Comparison of ENCODE assay signal across 13 mouse cellular contexts in the genomic region with DNA sequence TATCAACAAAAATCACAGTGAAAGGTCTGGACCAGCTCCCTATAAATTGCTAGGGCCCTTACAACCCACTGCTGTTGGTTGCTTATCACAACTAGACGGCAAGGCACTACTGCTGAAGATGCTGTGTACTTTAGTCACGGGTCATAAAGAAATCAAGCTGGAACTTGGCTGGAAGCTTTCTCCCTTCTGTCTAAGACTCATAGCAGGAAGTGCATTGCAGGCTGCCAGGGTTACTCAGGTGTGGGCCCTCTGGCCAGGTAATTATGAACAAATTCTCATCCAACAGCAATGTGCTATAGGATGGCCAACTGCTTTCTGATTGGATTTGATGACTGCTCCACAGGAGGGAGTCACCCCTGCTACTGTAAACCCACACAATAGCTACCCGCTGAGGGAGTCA.
"Had no signal": no experiment of that assay in that cellular context is flagged by ENCODE, and none has a peak within 500 bp of the region (broad histone marks: within the 10 kb centered on the region; RNA-seq: fewer than 3 reads in every experiment).

No protein-coding gene starts in this region.

- H3K9me3 ChIP-seq: liver, embryonic 13.5 days; midbrain, embryonic 13.5 days; neural tube, embryonic 13.5 days had no signal

- H3K4me3 ChIP-seq: left cerebral cortex, adult 2 months; liver, embryonic 13.5 days; midbrain, embryonic 13.5 days; myocyte; neural tube, embryonic 13.5 days had no signal

- H3K9ac ChIP-seq: liver, embryonic 13.5 days; midbrain, embryonic 13.5 days; neural tube, embryonic 13.5 days had no signal

- ATAC-seq: midbrain, embryonic 13.5 days; midbrain, embryonic 16.5 days had no signal

- H3K36me3 ChIP-seq: liver, embryonic 13.5 days; midbrain, embryonic 13.5 days; neural tube, embryonic 13.5 days had no signal

- H3K4me1 ChIP-seq: midbrain, embryonic 13.5 days; neural tube, embryonic 13.5 days had no signal

- DNase-seq: kidney, adult 2 months; layer of hippocampus, postnatal 36 days; liver, embryonic 13.5 days; lung, adult 2 months; thymus, adult 18-20 months; thymus, postnatal 36 days had no signal

- H3K27me3 ChIP-seq: liver, embryonic 13.5 days; midbrain, embryonic 13.5 days; neural tube, embryonic 13.5 days had no signal

- H3K27ac ChIP-seq: kidney, postnatal 0 days; left cerebral cortex, adult 2 months; liver, embryonic 13.5 days; macrophage; midbrain, embryonic 13.5 days; neural tube, embryonic 13.5 days had no signal

- H3K4me2 ChIP-seq: liver, embryonic 13.5 days; midbrain, embryonic 13.5 days; neural tube, embryonic 13.5 days had no signal
